Mouse (Mus musculus): ENCODE data around the gene Gpat2.

- TF ChIP-seq CTCF (IDR thresholded peaks at IDR 0.05; ENCODE audit: insufficient read depth, low read length) (no peak), POLR2A (IDR thresholded peaks at IDR 0.05; ENCODE audit: borderline replicate concordance, extremely low read depth, low read depth, low read length) (no peak)
These were observed 54.8 kb downstream of the Gpat2 start for GRCm38 (mm10) chr2:127479763-127480162.

All from lung, adult 2 months (tissue).